Mouse (Mus musculus): ENCODE measurements around the gene Eng.

GRCm38 (mm10) chr2:32724149-32724548, 77.8 kb downstream of the Eng start:
- TF ChIP-seq CTCF (IDR thresholded peaks at IDR 0.05; ENCODE audit: low read depth, low read length) (no peak), POLR2A (IDR thresholded peaks at IDR 0.05; ENCODE audit: borderline replicate concordance, low read depth, low read length) (no peak)
